Mouse (Mus musculus) layer of hippocampus, adult 2 months (tissue): ENCODE data around the gene Adgrl1. TPM values are rescaled to one million over a fixed set of nuclear protein-coding genes. Genes with fewer than 3 reads are reported as not detected.

Source experiments
- DNase-seq, 2 experiments: peaks; one replicate each; pipeline ENCODE4 v3.0.0; 2022; ENCODE audit warnings: low spot score in 2 of 2
- H3K27ac ChIP-seq: fragments of 200-600 bp; 2 replicates; pipeline ENCODE4 v1.8.1; 2022
- H3K4me3 ChIP-seq: fragments of 200-600 bp; 2 replicates; pipeline ENCODE4 v1.8.1; 2022; ENCODE audit warnings: mild to moderate bottlenecking
- CTCF ChIP-seq: fragments of 200-600 bp; conservative IDR thresholded peaks from 2 replicates; pipeline ENCODE4 v1.8.1; 2022; ENCODE audit warnings: antibody characterized with exemption, mild to moderate bottlenecking, moderate library complexity
- total RNA-seq, 2 experiments: library from RNA; stranded (reverse); gene quantifications; 2 replicates each; pipeline ENCODE4 v1.2.3; 2021

Gene Adgrl1
- total RNA-seq, 2 experiments from 2014 or later, result 328 to 329 TPM

DNA sequence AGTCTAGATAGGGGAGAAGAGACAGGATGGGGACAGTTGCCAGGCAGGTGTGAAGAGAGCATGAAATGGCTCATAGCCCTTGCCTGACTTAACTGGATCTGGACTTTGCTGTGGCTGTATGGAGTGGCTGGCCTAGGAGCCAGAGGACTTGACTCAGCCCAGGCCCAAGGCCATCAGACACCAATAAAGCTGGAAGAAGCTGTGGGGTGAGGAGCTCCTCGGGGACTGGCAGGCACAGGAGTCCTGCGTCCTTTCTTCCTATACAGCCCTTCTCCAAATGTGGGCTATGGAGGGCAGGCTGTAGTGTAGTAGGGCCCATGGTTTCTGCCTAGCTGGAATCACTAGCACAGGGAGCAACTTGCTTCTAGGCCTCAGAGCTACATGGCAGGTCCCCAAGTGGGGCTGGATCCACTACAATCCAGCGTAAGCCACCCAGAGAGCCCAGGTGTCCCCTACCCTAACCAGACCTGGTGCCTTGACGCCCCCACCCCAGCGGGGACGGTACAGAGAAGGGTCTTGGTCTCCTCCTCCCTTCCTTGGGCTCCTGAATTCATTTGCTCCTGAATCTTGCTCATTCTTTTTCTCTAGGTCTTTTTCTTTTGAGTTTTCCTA lies 41.3 kb downstream of the Adgrl1 start:
- peak overlapping the region; percentile 28; the same call in 1 of the 2 replicates for H3K27ac ChIP-seq
- TF ChIP-seq CTCF, result no peak
- H3K4me3 ChIP-seq, result no peak overlapping the region
- no peak for DNase-seq

DNA sequence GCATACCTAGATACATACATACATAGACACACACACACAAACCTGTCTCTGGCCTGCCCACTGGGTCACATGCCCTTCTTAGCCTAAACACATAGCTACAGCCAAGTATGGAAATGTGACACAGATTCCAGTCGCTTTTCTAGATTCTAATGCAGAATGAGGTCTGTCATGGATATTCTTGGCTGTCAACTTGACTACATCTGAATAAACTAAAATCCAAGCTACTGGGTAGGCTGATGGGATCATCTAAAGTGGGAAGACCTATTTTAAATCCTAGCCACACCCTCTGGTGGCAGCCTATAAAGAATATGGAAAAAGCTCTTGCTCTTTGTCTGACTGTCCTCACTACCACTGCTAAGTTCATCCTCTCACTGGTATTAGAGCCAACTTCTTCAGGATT lies 42.5 kb downstream of the Adgrl1 start:
- DNase-seq, result no peak

DNA sequence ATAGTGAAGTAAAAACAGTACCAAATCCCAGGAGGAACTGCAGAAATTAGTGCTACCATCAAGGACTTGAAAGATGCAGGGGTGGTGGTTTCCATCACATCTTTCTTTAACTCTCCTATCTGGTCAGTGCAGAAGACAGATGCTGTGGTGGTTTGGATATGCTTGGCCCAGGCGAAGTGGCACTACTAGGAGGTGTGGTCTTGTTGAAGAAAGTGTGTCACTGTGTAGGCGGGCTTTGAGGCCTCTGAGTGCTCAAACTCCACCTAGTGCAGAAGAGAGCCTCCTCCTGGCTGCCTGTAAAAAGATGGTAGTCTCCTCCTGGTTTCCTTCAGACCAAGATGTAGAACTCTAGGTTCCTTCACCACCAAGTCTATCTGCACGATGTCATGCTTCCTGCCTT lies 45.6 kb downstream of the Adgrl1 start:
- Histone ChIP-seq H3K27ac (no peak overlapping the region), H3K4me3 (no peak overlapping the region)
- DNase-seq, result no peak
- no peak for TF ChIP-seq CTCF

More for the DNA sequence above, 42.5 kb downstream of the Adgrl1 start:
- TF ChIP-seq CTCF, result no peak
- no peak overlapping the region; the same call in 1 of the 2 replicates for H3K27ac ChIP-seq
- H3K4me3 ChIP-seq, result no peak overlapping the region

DNA sequence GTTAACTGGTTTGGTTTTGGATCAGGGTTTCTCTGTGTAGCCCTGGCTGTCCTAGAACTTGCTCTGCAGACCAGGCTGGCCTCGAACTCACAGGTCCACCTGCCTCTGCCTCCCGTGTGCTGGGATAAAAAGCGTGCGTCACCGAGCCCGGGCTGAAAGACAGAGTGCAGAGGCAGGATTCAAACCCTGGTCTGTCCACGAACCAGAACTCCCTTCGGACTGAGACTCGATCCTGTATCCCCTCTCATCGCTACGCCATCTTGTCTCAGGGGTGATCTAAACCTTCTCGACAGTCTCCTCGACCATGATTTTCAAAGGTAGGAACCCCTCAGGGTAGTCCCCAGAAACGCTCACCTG lies 54.8 kb downstream of the Adgrl1 start:
- DNase-seq, result no peak
- no peak for TF ChIP-seq CTCF
- Histone ChIP-seq H3K4me3 (peak overlapping the region; percentile 60), H3K27ac (peak overlapping the region; percentile 65)

DNA sequence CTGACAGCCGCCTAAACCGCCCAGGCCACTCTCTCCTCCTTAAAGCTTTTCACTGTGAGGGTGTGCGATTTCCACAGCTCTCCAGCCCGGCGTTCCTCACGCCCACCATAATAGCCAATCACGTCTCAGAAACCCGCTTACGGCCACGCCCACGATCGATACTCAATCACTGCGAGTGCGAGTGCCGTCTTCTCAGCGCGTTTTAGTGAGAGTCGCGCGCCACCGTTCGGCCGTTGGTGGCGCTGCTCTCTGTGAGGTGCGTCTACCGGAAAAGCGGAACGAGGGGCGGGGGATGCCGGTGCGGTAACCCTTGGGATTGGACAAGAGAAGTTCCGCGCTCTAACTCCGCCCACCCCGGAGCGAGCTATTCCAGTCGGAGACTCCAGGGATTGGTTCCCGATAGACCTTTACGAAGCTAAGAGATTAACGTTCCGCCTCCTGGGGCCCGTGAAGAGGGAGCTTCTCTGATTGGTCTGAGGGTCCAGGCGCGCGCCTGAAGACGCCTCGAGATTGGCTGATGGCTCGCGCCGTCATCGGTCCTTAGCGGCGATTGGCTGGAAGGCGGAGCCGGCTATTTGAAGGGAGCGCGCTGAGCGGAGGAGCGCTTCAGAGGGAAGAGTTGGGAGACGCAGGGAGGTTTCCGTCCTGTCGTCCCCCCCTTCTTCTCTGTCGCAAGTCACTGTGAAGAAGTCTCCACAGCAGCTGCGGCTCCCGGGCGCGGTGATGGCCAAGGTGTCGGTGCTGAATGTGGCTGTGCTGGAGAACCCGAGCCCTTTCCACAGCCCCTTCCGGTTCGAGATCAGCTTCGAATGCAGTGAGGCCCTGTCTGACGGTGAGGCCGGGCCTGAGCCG lies 55.4 kb downstream of the Adgrl1 start, which contains the start of the genes Gm10644 and Asf1b:
Gm10644 (minus strand) TSS at position 100 of the 852 bp plus-strand sequence.
Asf1b (plus strand) TSS at position 402 of the 852 bp plus-strand sequence.
- DNase-seq, result peak; percentile 94 to 99
- H3K27ac ChIP-seq, result peak within 1 kb of the TSS; percentile 65
- H3K4me3 ChIP-seq, result peak within 1 kb of the TSS; percentile 60
- peak; percentile 87 for TF ChIP-seq CTCF

DNA sequence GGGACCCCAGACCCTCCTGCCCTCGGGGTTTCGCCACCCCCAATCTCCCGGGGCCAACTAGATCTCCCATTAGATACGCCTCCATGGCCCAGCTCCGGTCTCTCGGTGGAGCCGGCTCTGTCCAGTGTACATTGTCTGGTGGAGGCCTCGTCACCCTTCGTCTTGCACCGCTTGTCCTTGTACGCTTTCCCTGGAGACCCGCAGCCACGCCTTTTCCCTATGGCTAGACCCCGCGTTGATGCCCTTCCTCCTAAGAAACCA lies 56.0 kb downstream of the Adgrl1 start:
- DNase-seq, result no peak
- TF ChIP-seq CTCF, result no peak
- H3K4me3 ChIP-seq, result peak overlapping the region; percentile 56
- H3K27ac ChIP-seq, result no peak overlapping the region

DNA sequence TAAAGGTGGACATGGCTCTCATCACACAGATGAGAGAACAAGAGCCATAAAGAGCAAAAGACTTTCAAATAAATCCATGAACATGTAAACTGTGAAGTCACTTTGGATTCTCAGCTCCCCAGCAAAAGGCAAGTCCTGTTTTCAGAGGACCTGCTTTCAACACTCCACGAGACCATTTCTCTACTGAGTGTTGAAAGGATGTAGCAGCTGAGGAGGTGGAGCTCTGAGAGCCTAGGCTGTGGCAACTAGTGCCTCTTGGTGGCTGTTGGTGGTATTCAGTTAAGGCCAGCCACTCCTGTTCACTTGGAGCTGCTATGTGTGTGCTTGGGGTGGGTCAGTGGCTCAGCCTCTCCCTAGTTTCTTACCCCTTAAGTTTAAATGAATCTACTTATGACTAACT lies 56.9 kb downstream of the Adgrl1 start:
- DNase-seq, result no peak

DNA sequence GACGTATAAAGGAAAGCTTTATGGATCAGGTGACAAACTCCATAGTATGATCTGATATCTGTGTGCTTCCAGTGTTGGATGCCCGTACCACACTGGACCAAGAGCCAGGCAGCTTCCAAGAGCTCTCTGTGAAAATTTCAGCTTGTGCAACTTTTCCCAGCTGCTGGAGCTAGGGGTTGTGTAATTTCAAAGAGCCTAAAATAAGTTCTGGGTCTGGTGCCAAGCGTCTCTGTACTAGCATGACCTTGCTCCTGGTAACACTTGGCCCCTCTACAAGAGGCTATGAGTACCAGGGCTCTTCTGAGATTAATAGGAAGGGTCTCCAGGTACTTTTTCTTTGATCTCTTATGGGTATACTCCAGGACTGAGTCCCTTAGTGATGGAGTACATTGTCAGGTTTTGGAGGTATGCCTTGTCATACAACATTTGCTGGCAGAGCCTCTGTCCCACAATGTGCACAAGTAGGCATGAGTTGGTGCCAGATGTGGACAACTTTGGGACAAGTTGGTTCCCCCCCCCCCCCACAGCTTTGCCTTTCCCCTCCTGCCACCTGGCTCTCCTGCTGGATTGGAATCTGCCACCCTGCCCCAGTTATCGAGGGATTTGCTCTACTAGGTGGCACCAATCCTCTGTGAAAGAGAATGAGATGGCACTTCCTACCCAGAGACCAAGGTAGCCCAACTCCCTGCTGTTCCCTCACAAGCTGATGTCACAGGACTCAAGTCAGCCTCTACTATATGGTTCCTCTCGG lies 64.3 kb downstream of the Adgrl1 start:
- no peak overlapping the region for H3K4me3 ChIP-seq
- no peak for TF ChIP-seq CTCF
- no peak overlapping the region for H3K27ac ChIP-seq
- DNase-seq, result no peak

More for the DNA sequence above, 56.9 kb downstream of the Adgrl1 start:
- H3K27ac ChIP-seq, result no peak overlapping the region
- TF ChIP-seq CTCF, result peak; percentile 60
- H3K4me3 ChIP-seq, result no peak overlapping the region

DNA sequence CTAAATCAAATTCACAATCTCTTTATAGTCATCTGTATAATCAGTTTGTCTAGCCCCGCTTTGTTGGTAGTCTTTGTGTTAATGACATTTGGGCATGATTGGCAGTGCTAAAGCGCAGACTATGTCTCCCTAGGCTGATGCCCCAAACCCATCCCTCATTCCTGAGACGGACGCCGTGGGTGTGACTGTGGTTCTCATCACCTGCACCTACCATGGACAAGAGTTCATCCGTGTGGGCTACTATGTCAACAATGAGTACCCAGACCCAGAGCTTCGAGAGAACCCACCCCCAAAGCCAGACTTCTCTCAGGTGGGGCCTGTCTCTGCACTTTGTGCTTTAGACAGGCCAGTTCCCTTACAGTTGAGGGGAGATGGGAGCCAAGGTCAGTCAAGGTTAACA lies 67.8 kb downstream of the Adgrl1 start:
- DNase-seq, result no peak
- no peak overlapping the region for H3K27ac ChIP-seq
- no peak overlapping the region for H3K4me3 ChIP-seq
- TF ChIP-seq CTCF, result no peak

DNA sequence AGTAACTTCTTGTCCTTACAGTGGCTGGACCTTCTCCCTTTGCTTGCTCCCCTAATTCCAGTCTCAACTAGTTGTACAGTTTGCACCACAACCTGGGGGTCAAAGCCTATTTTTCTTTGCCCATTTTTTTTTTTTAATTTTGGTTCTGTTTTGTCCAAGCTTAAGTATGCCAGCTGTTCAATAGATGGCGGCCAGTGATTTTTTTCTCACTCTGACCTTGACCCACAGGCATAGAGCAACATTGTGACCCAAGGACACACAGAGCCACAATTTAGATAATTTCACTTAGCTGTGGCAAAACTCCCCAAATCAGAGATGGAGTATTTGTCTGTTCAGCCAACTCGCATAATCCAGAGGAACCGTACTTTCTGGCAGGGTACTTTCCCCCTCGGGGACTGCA lies 71.2 kb downstream of the Adgrl1 start:
- no peak for TF ChIP-seq CTCF
- H3K27ac ChIP-seq, result no peak overlapping the region
- DNase-seq, result no peak
- no peak overlapping the region for H3K4me3 ChIP-seq

DNA sequence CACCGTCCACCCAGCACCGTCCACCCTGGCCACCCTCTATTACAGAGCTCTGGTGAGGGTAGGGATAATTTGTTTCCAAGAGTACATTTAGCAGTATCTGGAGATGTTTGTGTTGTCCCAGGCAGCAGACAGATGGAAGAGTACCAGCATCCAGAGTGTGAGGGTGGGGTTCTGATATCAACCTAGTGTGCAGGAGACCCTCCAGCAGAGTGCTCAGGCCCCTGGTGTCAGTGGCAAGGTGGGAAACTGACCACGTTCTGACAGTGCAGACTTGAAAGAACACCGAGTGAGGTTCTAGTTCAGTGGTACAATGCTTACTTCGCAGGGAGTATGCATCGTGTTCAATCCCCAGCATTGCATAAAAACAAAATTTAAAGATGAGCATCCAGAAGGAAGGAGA lies 71.8 kb downstream of the Adgrl1 start:
- peak overlapping the region; percentile 78 for H3K4me3 ChIP-seq
- DNase-seq, result no peak
- TF ChIP-seq CTCF, result no peak
- peak overlapping the region; percentile 90; the same call in 1 of the 2 replicates for H3K27ac ChIP-seq

DNA sequence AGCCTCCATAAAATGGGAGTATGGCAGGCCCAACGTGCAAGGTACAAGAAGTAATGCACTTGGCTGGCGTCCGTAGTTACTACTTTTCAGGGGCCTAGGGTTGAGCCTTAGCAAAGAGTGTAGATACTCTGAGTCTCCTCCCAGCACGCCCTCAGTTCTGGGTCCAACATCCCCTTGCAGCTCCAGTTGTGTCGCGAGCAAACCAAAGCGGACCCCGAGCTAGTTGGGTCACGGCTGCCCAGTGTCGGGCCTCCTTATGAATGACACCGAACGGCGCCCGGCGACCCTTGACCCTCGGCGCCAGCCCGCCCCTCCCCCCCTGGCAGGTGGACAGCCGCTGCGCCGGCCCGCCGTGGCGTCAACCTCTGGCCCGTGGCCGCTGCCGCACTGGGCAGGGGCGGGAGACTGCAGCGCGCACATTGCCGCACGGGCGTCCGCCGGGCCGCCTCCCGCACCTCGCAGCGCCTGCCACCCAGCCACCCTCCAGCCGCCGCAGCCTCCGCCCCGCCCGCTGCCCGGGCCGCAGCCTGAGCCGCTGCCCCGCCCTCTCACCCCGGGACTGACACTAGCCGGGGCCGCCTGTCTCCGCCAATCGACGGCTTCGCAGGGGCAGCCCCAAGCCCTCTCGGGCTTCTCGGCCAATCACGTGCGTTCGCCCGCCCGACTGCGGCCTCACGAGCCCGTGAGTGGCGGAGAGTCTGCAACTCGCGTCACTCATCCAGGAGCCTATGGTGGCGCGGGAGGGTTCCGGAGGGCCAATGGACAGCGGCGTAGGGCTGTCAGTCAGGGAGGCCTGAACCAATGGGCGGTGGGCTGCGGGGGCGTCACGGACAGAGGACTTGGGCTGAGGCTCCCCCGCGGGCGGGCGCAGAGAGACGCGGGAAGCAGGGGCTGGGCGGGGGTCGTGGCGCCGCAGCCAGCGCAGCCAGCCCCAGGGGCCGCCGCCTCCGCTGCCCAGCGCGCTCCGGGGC lies 72.5 kb downstream of the Adgrl1 start, which contains the start of gene Prkaca:
Prkaca (plus strand) TSS at position 844 of the 971 bp plus-strand sequence.
- peak; percentile 98 to 100 for DNase-seq
- Histone ChIP-seq H3K4me3 (peak within 1 kb of the TSS; percentile 78), H3K27ac (peak within 1 kb of the TSS; percentile 92)
- no peak for TF ChIP-seq CTCF
